Mouse (Mus musculus) midbrain, embryonic 11.5 days (tissue): ENCODE measurements around the gene Ccar1. TPM values are rescaled to one million over a fixed set of nuclear protein-coding genes. Genes with fewer than 3 reads are reported as not detected.
"Not testable (repeated sequence)": the region's sequence is repeated elsewhere in the genome, so short reads cannot be mapped to it uniquely, and the experiment has no call there.

Experiments
- ATAC-seq: fragments of 200-750 bp; cut with Nextera tagmentation; 2 replicates; pipeline ENCODE4 v1.8.0; 2017; ENCODE audit warnings: moderate TSS enrichment, moderate library complexity; ENCODE audit not compliant: low FRiP score
- DNase-seq: peaks from one replicate; pipeline ENCODE4 v3.0.0; 2015; ENCODE audit warnings: low spot score; ENCODE audit errors: missing footprints
- H3K27ac ChIP-seq: fragments of 300-500 bp; sonication (generic); 2 replicates; pipeline ENCODE4 v1.5.1; 2014; ENCODE audit warnings: low read depth, low read length
- H3K27me3 ChIP-seq: fragments of 300-500 bp; sonication (generic); 2 replicates; pipeline ENCODE4 v1.6.1; 2014; ENCODE audit warnings: mild to moderate bottlenecking, low read length, moderate library complexity, mixed read lengths; ENCODE audit not compliant: control insufficient read depth, insufficient read depth
- H3K36me3 ChIP-seq: fragments of 300-500 bp; sonication (generic); 2 replicates; pipeline ENCODE4 v1.6.1; 2014; ENCODE audit warnings: mild to moderate bottlenecking, low read length, moderate library complexity, mixed read lengths; ENCODE audit not compliant: control insufficient read depth, insufficient read depth
- H3K4me1 ChIP-seq: fragments of 300-500 bp; sonication (generic); 2 replicates; pipeline ENCODE4 v1.6.1; 2014; ENCODE audit warnings: low read length; ENCODE audit not compliant: control insufficient read depth, insufficient read depth
- H3K4me2 ChIP-seq: fragments of 300-500 bp; sonication (generic); 2 replicates; pipeline ENCODE4 v1.6.1; 2014; ENCODE audit warnings: mild to moderate bottlenecking, moderate library complexity
- H3K4me3 ChIP-seq: fragments of 300-500 bp; sonication (generic); 2 replicates; pipeline ENCODE4 v1.5.1; 2014; ENCODE audit warnings: low read depth, low read length
- H3K9ac ChIP-seq: fragments of 300-500 bp; sonication (generic); 2 replicates; pipeline ENCODE4 v1.6.1; 2014; ENCODE audit warnings: low read length
- H3K9me3 ChIP-seq: fragments of 300-500 bp; sonication (generic); 2 replicates; pipeline ENCODE4 v1.6.1; 2016; ENCODE audit warnings: low read length; ENCODE audit not compliant: control insufficient read depth
- WGBS: fragments of 180-500 bp; shearing (Covaris S2); extraction: QIAGEN DNeasy Blood & Tissue Kit; methylation state at CpG from one replicate; pipeline ENCODE4 v1.1.7; 2014; 5-methylcytosine and 5-hydroxymethylcytosine counted together
- polyA plus RNA-seq: library from polyadenylated mRNA; unstranded; fragments of >200 nt; fragmentation: Nextera tagmentation; extraction: Ambion mirVana; gene quantifications from 2 replicates; pipeline ENCODE4 v1.2.1, GENCODE M21; 2014

Ccar1 gene
- polyA plus RNA-seq, 1 experiment from 2014 or later: 159 TPM

GRCm38 (mm10) chr10:62808316-62808715, 16.2 kb upstream of the Ccar1 start:
- H3K27me3 ChIP-seq: no peaks in the 10 kb centered on the region
- H3K36me3 ChIP-seq: peaks cover 3% of the 10 kb centered on the region; the same call in 1 of the 2 replicates
- no peak overlapping the region for H3K4me2 ChIP-seq
- 97% methylated on average over 7 of the region's 7 CpGs for WGBS
- no peaks in the 10 kb centered on the region for H3K4me1 ChIP-seq
- H3K9ac ChIP-seq: no peak overlapping the region
- no peak overlapping the region for H3K27ac ChIP-seq
- DNase-seq: peak; percentile 76
- H3K9me3 ChIP-seq: no peaks in the 10 kb centered on the region
- no peak overlapping the region for H3K4me3 ChIP-seq
- ATAC-seq: no peak

DNA sequence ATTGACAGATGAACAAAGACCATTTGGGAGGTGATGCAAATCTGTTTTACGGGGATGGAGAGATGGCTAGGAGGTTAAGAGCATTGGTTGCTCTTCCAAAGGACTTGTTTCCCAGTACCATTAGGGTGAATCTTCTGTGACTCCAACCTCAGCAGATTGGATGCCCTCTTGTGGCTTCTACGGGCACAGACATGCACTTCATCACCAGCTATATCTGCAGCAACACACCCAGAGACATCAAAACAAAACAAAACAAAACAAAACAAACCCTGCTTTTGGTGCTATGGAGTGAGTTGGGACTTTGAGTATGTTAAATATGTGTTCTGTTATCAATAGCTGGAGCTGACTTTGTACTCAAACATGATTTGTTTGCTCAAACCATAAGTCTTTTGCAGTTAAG, 12.0 kb upstream of the Ccar1 start:
- DNase-seq: peak; percentile 70
- WGBS: 74% methylated on average over 2 of the region's 2 CpGs
- no peak overlapping the region for H3K4me2 ChIP-seq
- no peaks in the 10 kb centered on the region for H3K36me3 ChIP-seq
- no peaks in the 10 kb centered on the region for H3K27me3 ChIP-seq
- H3K27ac ChIP-seq: no peak overlapping the region
- no peak overlapping the region for H3K4me3 ChIP-seq
- ATAC-seq: no peak
- no peaks in the 10 kb centered on the region for H3K4me1 ChIP-seq
- H3K9me3 ChIP-seq: no peaks in the 10 kb centered on the region
- H3K9ac ChIP-seq: no peak overlapping the region

DNA sequence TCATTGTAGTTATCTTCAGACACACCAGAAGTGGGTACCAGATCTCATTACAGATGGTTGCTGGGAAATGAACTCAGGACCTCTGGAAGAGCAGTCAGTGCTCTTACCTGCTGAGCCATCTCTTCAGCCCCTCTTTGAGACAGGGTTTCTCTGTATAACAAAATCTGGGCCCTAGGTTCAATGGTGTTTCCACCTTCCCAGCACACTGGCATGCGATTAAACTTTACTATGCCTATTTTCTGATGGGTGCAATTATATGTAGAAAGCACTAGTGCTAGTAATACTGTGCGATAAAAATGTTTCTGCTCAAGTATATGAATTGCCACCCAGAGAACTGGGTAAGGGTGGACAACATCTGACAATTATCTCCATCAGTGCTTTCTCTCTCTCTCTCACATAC, 11.2 kb upstream of the Ccar1 start:
- no peaks in the 10 kb centered on the region for H3K9me3 ChIP-seq
- no peak overlapping the region for H3K4me3 ChIP-seq
- ATAC-seq (no peak), DNase-seq (peak; percentile 72)
- H3K27ac ChIP-seq: no peak overlapping the region
- no peaks in the 10 kb centered on the region for H3K27me3 ChIP-seq
- WGBS: 95% methylated on average over 2 of the region's 2 CpGs
- no peak overlapping the region for H3K4me2 ChIP-seq
- no peaks in the 10 kb centered on the region for H3K4me1 ChIP-seq
- H3K9ac ChIP-seq: no peak overlapping the region
- H3K36me3 ChIP-seq: no peaks in the 10 kb centered on the region

- Histone ChIP-seq H3K4me3 (no peak overlapping the region), H3K36me3 (peaks cover 11% of the 10 kb centered on the region; the same call in 1 of the 2 replicates), H3K27ac (no peak overlapping the region), H3K9ac (no peak overlapping the region), H3K4me2 (no peak overlapping the region), H3K9me3 (no peaks in the 10 kb centered on the region), H3K4me1 (peaks cover 3% of the 10 kb centered on the region; the same call in 1 of the 2 replicates), H3K27me3 (no peaks in the 10 kb centered on the region)
- WGBS: 95% methylated on average over 4 of the region's 4 CpGs
- ATAC-seq: no peak
- peak; percentile 53 for DNase-seq
Observed at GRCm38 (mm10) chr10:62794221-62794620, 2.1 kb upstream of the Ccar1 start.

DNA sequence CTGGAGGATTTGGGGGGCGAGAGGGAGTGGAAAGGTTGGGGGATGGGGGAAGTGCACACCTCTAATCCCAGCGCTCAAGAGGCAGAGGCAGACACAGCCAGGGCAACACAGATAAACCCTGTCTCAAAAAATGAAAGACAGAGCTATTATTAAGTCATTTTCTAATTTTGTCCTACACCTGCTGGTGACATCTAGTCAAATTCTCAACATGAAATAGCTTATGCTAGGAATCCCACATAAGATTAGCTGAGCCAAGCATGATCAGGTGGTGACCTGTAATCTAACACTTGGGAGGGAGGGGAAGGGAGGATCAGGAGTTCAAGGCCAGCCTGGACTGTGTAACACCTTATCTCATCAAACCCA, 986 bp upstream of the Ccar1 start:
- Histone ChIP-seq H3K4me1 (peaks cover 3% of the 10 kb centered on the region; the same call in 1 of the 2 replicates), H3K27me3 (no peaks in the 10 kb centered on the region), H3K4me3 (peak overlapping the region; percentile 86), H3K27ac (peak overlapping the region; percentile 90), H3K9me3 (no peaks in the 10 kb centered on the region), H3K36me3 (peaks cover 15% of the 10 kb centered on the region), H3K4me2 (peak overlapping the region; percentile 43), H3K9ac (peak overlapping the region; percentile 96)
- no peak for ATAC-seq
- no peak for DNase-seq
- WGBS: 44% methylated on average over 2 of the region's 2 CpGs

DNA sequence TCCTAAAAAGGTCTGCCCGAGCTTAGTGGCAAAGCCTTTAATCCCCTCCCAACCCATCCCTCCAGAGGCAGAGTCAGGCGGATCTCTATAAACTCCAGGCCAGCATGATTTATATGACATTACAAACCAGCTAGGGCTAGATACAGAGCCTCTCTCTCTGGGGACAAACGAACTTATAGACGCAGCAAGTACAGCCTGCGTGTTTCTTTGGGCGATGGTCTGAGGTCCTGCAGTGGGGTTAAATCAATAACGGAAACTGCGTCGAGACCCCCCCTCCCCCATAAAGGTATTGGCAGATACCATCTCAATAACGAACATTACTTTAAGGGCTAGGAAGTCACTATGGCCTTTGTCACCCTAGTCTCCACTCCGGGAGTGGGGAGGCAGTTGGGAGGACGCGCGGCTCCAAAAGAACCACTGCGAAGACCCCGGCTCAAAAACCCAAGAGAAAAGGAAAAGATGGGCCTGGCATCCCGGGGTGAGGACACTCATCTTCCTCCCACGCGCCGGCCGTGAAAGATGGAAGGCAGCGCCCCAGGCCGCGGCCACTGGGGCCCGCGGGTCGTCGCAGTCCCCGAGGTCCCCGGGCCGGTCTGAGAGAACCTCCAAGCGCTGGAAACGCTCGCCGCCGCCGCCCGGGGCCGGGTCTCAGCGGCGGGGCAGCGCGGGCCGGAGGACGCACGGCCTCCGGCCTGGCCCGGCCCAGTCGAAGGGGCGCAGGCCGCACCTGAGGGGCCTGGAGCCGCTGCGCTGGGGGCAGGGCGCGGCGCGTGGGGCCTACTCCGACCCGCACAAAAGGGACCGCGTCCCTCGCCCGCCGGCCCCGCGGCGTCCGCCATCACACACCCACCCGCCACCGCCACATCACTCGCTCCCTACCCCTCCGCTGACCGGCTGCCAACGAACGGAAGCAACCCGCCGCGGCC, 572 bp downstream of the Ccar1 start:
- WGBS: 2% methylated on average over 76 of the region's 78 CpGs
- peak; percentile 91 for DNase-seq

DNA sequence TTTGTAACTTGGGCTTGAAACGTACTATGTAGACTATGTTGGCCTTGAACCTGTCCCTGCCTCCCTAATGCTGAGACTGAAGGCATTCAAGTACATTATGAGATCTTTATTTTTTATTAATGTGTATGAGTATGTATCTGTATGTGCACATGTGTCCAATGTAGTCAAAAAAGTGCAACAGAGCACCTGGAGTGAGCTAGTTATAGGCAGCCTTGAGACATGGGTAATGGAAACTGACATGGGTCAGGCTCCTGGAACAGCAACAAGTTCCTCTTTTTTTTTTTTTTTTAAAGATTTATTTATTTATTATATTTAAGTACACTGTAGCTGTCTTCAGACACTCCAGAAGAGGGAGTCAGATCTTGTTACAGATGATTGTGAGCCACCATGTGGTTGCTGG, 10.3 kb downstream of the Ccar1 start:
- WGBS: 89% methylated on average over 1 of the region's 1 CpGs
- not testable (repeated sequence) for H3K4me3 ChIP-seq, ATAC-seq, DNase-seq, H3K9ac ChIP-seq, H3K27me3 ChIP-seq, H3K9me3 ChIP-seq, H3K4me1 ChIP-seq, H3K27ac ChIP-seq, H3K4me2 ChIP-seq
- H3K36me3 ChIP-seq: peaks cover 45% of the 10 kb centered on the region

More for the DNA sequence above, 572 bp downstream of the Ccar1 start:
- Histone ChIP-seq H3K27me3 (no peaks in the 10 kb centered on the region), H3K4me1 (peaks cover 3% of the 10 kb centered on the region; the same call in 1 of the 2 replicates), H3K9ac (peak overlapping the region; percentile 96), H3K4me2 (peak overlapping the region; percentile 54), H3K27ac (peak overlapping the region; percentile 90), H3K9me3 (no peaks in the 10 kb centered on the region), H3K4me3 (peak overlapping the region; percentile 86), H3K36me3 (peaks cover 15% of the 10 kb centered on the region)
- ATAC-seq: peak; percentile 85

DNA sequence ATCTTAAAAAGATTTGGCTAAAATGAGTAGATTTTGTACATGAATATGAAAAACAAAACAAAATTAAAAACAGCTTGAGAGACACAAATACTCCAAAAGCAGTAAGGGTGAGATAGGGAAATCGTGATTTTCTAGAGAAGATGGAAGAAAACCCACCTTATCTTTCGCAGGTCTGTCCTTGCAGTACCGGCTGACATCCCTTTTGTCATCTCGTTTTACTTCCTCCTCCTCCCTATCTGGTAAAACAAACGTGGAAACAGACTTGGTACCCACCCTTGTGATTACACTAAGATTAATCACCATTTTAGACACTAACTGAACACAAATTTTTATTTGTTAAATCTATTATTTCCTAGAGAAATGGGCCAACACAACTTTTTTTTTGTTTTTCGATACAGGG, 41.3 kb downstream of the Ccar1 start:
- no peaks in the 10 kb centered on the region for H3K4me1 ChIP-seq
- no peak overlapping the region for H3K4me2 ChIP-seq
- no peak for DNase-seq
- no peak for ATAC-seq
- no peak overlapping the region for H3K9ac ChIP-seq
- no peaks in the 10 kb centered on the region for H3K27me3 ChIP-seq
- no peaks in the 10 kb centered on the region for H3K9me3 ChIP-seq
- no peak overlapping the region for H3K4me3 ChIP-seq
- no peak overlapping the region for H3K27ac ChIP-seq
- peaks cover 35% of the 10 kb centered on the region for H3K36me3 ChIP-seq
- WGBS: 88% methylated on average over 6 of the region's 6 CpGs

DNA sequence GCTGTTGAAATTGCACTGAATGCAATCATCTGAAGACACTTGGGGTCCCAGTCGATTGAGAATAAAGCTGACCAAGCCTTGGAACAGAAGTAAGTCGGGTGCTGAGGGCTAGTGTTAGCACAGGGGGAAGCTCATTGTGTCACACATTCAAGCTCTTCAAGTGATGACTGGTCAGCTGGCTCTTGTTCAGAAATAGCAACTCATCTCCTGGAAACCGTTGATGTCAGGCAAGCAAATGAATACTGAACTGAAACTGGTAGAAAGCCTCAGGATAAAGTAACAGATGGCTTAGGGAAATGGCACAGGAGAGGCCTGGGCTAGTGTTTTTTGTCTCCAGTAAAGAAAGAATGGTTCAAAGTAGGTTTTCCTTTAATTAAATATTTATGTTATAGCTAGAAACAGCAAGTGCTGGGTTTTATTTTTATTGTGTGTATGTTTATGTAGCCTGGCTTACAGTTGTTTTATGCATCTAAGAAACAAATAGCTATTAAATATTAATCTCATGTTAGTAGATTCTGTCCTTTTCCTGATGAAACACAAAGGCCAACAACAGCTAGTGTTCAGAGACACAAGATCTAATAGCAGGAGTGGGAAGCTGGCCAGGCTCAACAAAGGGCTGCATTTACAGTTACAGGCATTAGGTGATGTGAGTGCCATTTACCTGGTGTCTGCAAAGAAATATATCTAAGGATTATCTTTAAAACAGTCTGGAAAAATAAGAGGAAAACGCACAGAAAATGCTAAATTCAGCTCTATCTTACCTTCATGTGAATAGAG, 51.9 kb downstream of the Ccar1 start:
- WGBS: 72% methylated on average over 4 of the region's 4 CpGs
- ATAC-seq (no peak), DNase-seq (no peak)
- Histone ChIP-seq H3K4me1 (0 out of 2 replicates have a peak, but pooled peaks cover 2% of the 10 kb centered on the region), H3K27me3 (no peaks in the 10 kb centered on the region), H3K4me2 (no peak overlapping the region), H3K27ac (no peak overlapping the region), H3K36me3 (peaks cover 11% of the 10 kb centered on the region), H3K9me3 (no peaks in the 10 kb centered on the region), H3K9ac (no peak overlapping the region), H3K4me3 (no peak overlapping the region)
